Mouse (Mus musculus) CH12.LX (cell line): ENCODE measurements around the gene Oaz1. TPM values are rescaled to one million over a fixed set of nuclear protein-coding genes. Genes with fewer than 3 reads are reported as not detected.

Experiments
- DNase-seq: peaks from one replicate; pipeline ENCODE4 v3.0.0-alpha.2; 2013; ENCODE audit errors: extremely low read depth
- H3K27ac ChIP-seq: 2 replicates; pipeline ENCODE4 v1.5.1; 2012; ENCODE audit warnings: low read depth, mild to moderate bottlenecking, control low read depth, moderate library complexity; ENCODE audit not compliant: insufficient read depth
- H3K27me3 ChIP-seq: replicated peaks from 2 replicates; pipeline ENCODE3; 2012; ENCODE audit warnings: inconsistent platforms
- H3K36me3 ChIP-seq, 2 experiments: replicated peaks in 1 of 2; 2 replicates each; pipeline versions ENCODE3 to v1.6.1; 2012; ENCODE audit warnings: inconsistent platforms in 1 of 2, low read length in 1 of 2, mild to moderate bottlenecking in 1 of 2, mixed read lengths in 1 of 2, moderate library complexity in 1 of 2; ENCODE audit not compliant: control insufficient read depth in 1 of 2, insufficient read depth in 1 of 2
- H3K4me1 ChIP-seq, 2 experiments: 2 replicates each; pipeline ENCODE4 v1.6.1; 2012; ENCODE audit warnings: inconsistent platforms in 1 of 2, moderate library complexity in 1 of 2; ENCODE audit not compliant: insufficient read depth in 2 of 2, control insufficient read depth in 1 of 2
- H3K4me2 ChIP-seq: 2 replicates; pipeline ENCODE4 v1.6.1; 2012; ENCODE audit warnings: low read depth, mild to moderate bottlenecking, control low read depth; ENCODE audit not compliant: poor library complexity, insufficient read depth, severe bottlenecking
- H3K4me3 ChIP-seq, 3 experiments: fragments of 150-350 bp in 1 of 3; sonication (generic) in 1 of 3; replicated peaks in 1 of 3; 2 replicates each; pipeline versions ENCODE3 to v1.5.1; 2011 to 2012; ENCODE audit warnings: low read depth in 2 of 3, low read length in 2 of 3, mild to moderate bottlenecking in 2 of 3, moderate library complexity in 2 of 3, control low read depth in 1 of 3, improper control_type of control experiment in 1 of 3, inconsistent platforms in 1 of 3, mixed read lengths in 1 of 3; ENCODE audit not compliant: poor library complexity in 1 of 3
- H3K79me2 ChIP-seq: replicated peaks from 2 replicates; pipeline ENCODE4 v1.6.1; 2012; ENCODE audit warnings: mild to moderate bottlenecking, moderate library complexity; ENCODE audit not compliant: control insufficient read depth, poor library complexity, insufficient read depth, severe bottlenecking; ENCODE audit errors: extremely low read depth
- H3K9ac ChIP-seq: 2 replicates; pipeline ENCODE4 v1.6.1; 2012; ENCODE audit warnings: low read depth, mild to moderate bottlenecking, control low read depth, moderate library complexity; ENCODE audit not compliant: insufficient read depth
- H3K9me3 ChIP-seq: replicated peaks from 2 replicates; pipeline ENCODE3; 2012; ENCODE audit warnings: low read length, inconsistent platforms, mixed read lengths
- CHD1 ChIP-seq: IDR thresholded peaks from 2 replicates; pipeline ENCODE4 v1.6.1; 2012; ENCODE audit warnings: low read depth, low read length, improper control_type of control experiment, inconsistent platforms
- CHD2 ChIP-seq: IDR thresholded peaks from 2 replicates; pipeline ENCODE4 v1.6.1; 2011; ENCODE audit warnings: low read length, improper control_type of control experiment
- E2F4 ChIP-seq: IDR thresholded peaks from 2 replicates; pipeline ENCODE4 v1.6.1; 2011; ENCODE audit warnings: low read depth, low read length, improper control_type of control experiment; ENCODE audit not compliant: insufficient replicate concordance
- EP300 ChIP-seq: IDR thresholded peaks from 2 replicates; pipeline ENCODE4 v1.6.1; 2011; ENCODE audit warnings: low read length, improper control_type of control experiment
- ETS1 ChIP-seq: conservative IDR thresholded peaks from 2 replicates; pipeline ENCODE4 v1.6.1; 2012; ENCODE audit warnings: low read depth, mild to moderate bottlenecking, inconsistent platforms, low read length, improper control_type of control experiment, moderate library complexity
- GABPA ChIP-seq: IDR thresholded peaks from 2 replicates; pipeline ENCODE4 v1.6.1; 2012; ENCODE audit warnings: low read depth, low read length, improper control_type of control experiment, inconsistent platforms; ENCODE audit not compliant: insufficient replicate concordance
- JUN ChIP-seq: IDR thresholded peaks from 2 replicates; pipeline ENCODE4 v1.6.1; 2011; ENCODE audit warnings: low read depth, mild to moderate bottlenecking, low read length, improper control_type of control experiment, moderate library complexity; ENCODE audit not compliant: insufficient read depth
- JUND ChIP-seq: conservative IDR thresholded peaks from 2 replicates; pipeline ENCODE4 v1.6.1; 2011; ENCODE audit warnings: low read depth, low read length, improper control_type of control experiment
- KAT2A ChIP-seq: IDR thresholded peaks from 2 replicates; pipeline ENCODE4 v1.6.1; 2012; ENCODE audit warnings: low read length, improper control_type of control experiment, inconsistent platforms; ENCODE audit not compliant: insufficient replicate concordance
- MAFK ChIP-seq: IDR thresholded peaks from 2 replicates; pipeline ENCODE4 v1.6.1; 2011; ENCODE audit warnings: low read length, improper control_type of control experiment; ENCODE audit not compliant: insufficient replicate concordance
- MAX ChIP-seq: IDR thresholded peaks from 2 replicates; pipeline ENCODE4 v1.6.1; 2011; ENCODE audit warnings: low read length, improper control_type of control experiment
- MAZ ChIP-seq: IDR thresholded peaks from 2 replicates; pipeline ENCODE4 v1.6.1; 2012; ENCODE audit warnings: low read depth, mild to moderate bottlenecking, inconsistent platforms, low read length, improper control_type of control experiment, moderate library complexity
- MEF2A ChIP-seq: IDR thresholded peaks from 2 replicates; pipeline ENCODE4 v1.6.1; 2014; ENCODE audit warnings: low read depth, mild to moderate bottlenecking, inconsistent platforms, low read length, improper control_type of control experiment, borderline replicate concordance
- POLR2A ChIP-seq: IDR thresholded peaks from 2 replicates; pipeline ENCODE4 v1.6.1; 2011; ENCODE audit warnings: low read depth, mild to moderate bottlenecking, improper control_type of control experiment, low read length
- RAD21 ChIP-seq: IDR thresholded peaks from 2 replicates; pipeline ENCODE4 v1.6.1; 2011; ENCODE audit warnings: low read depth, mild to moderate bottlenecking, low read length, improper control_type of control experiment, moderate library complexity
- RCOR1 ChIP-seq: conservative IDR thresholded peaks from 2 replicates; pipeline ENCODE4 v1.6.1; 2012; ENCODE audit warnings: low read depth, mild to moderate bottlenecking, inconsistent platforms, low read length, improper control_type of control experiment
- SIN3A ChIP-seq: IDR thresholded peaks from 2 replicates; pipeline ENCODE4 v1.6.1; 2012; ENCODE audit warnings: low read length, improper control_type of control experiment, inconsistent platforms
- SMC3 ChIP-seq: IDR thresholded peaks from 2 replicates; pipeline ENCODE4 v1.6.1; 2011; ENCODE audit warnings: low read depth, low read length, improper control_type of control experiment
- TCF12 ChIP-seq: IDR thresholded peaks from 2 replicates; pipeline ENCODE4 v1.6.1; 2014; ENCODE audit warnings: low read depth, mild to moderate bottlenecking, inconsistent platforms, low read length, improper control_type of control experiment
- UBTF ChIP-seq: IDR thresholded peaks from 2 replicates; pipeline ENCODE4 v1.6.1; 2012; ENCODE audit warnings: low read depth, mild to moderate bottlenecking, inconsistent platforms, low read length, improper control_type of control experiment, moderate library complexity
- USF2 ChIP-seq: conservative IDR thresholded peaks from 2 replicates; pipeline ENCODE4 v1.6.1; 2011; ENCODE audit warnings: low read depth, low read length, improper control_type of control experiment
- ZC3H11A ChIP-seq: IDR thresholded peaks from 2 replicates; pipeline ENCODE4 v1.6.1; 2012; ENCODE audit warnings: low read depth, mild to moderate bottlenecking, inconsistent platforms, low read length, improper control_type of control experiment
- ZMIZ1 ChIP-seq: IDR thresholded peaks from 2 replicates; pipeline ENCODE4 v1.6.1; 2012; ENCODE audit warnings: low read depth, mild to moderate bottlenecking, inconsistent platforms, low read length, improper control_type of control experiment
- dilution Hi-C: fragments of 300-500 bp; cut with MboI; formaldehyde crosslinking; loops from 2 replicates; pipeline ENCODE4 v1.14.3; 2020; ENCODE audit warnings: low sequenced_read_pairs; ENCODE audit not compliant: extremely low pct_unique_long_range_greater_than_20kb, extremely low pct_ligation_motif_present
- in situ Hi-C: fragments of 300-500 bp; cut with MboI; formaldehyde crosslinking; loops from 3 replicates; pipeline ENCODE4 v1.14.3; 2019; ENCODE audit warnings: low sequenced_read_pairs, low pct_ligation_motif_present, low pct_unique_long_range_greater_than_20kb, mixed read lengths
- polyA plus RNA-seq: library from polyadenylated mRNA; unstranded; fragments of >175 nt; gene quantifications from 2 replicates; pipeline ENCODE4 v1.2.1, GENCODE M21; 2012; ENCODE audit warnings: low read depth; ENCODE audit not compliant: insufficient read length
- total RNA-seq, 2 experiments: library from RNA; depleted of rRNA; stranded (reverse); fragments of 300-350 nt in 1 of 2; fragments of >200 nt in 1 of 2; gene quantifications; 2 replicates each; pipeline ENCODE4 v1.2.3; 2012 to 2014

Gene Oaz1
- total and polyA plus RNA-seq, 3 experiments = 646 to 1,081 (median 899) TPM

DNA sequence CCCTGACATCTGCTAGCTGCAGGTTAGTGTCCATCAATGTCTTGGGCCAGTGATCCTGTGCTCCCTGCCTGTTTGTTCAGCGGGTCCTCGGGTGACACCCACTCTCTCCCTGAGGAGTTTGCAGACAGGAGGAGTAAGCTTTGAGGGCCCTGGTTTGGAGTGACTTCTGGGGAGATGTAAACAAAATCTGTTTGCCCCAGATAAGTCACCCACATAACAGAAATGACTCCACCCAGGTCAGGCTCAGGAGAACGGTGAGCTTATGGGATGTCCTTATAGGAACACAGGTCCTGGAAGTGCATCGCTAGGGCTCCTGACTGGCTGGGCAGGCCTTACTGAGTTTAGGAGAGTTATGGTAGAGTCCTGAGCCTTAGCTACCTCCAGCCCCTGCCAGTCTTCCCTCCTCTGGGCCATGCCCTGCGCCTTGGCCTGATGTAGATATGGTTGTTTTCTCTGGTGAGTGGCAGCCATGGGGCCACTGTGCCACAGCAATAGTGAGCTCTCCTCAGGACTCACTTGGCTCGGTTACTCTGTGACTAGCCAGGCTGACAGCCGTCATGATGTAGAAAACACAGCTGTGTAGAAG, 32.0 kb downstream of the Oaz1 start:
- Histone ChIP-seq H3K4me3 (no peak overlapping the region), H3K9ac (no peak overlapping the region), H3K79me2 (peaks cover 16% of the 10 kb centered on the region), H3K4me1 (peaks cover 14 to 29% of the 10 kb centered on the region in 2 experiments), H3K27me3 (no peaks in the 10 kb centered on the region), H3K4me2 (no peak overlapping the region), H3K27ac (no peak overlapping the region), H3K36me3 (peaks cover 24 to 53% of the 10 kb centered on the region in 2 experiments), H3K9me3 (no peaks in the 10 kb centered on the region)
- in situ Hi-C loops (loop anchor here (5.0 kb wide), 1 partner anchor 36 kb away; no protein-coding TSS in a partner anchor), dilution Hi-C loops (no loop called here)
- DNase-seq = no peak
- TF ChIP-seq RCOR1 (no peak), E2F4 (no peak), MAX (no peak), MAFK (no peak), JUN (no peak), USF2 (no peak), ZMIZ1 (no peak), UBTF (no peak), SIN3A (no peak), KAT2A (no peak), TCF12 (no peak), ZC3H11A (no peak), SMC3 (no peak), MEF2A (no peak), MAZ (no peak), GABPA (no peak), CHD1 (no peak), JUND (no peak), RAD21 (no peak)
- TF ChIP-seq, all 38 proteins: peak for 0

DNA sequence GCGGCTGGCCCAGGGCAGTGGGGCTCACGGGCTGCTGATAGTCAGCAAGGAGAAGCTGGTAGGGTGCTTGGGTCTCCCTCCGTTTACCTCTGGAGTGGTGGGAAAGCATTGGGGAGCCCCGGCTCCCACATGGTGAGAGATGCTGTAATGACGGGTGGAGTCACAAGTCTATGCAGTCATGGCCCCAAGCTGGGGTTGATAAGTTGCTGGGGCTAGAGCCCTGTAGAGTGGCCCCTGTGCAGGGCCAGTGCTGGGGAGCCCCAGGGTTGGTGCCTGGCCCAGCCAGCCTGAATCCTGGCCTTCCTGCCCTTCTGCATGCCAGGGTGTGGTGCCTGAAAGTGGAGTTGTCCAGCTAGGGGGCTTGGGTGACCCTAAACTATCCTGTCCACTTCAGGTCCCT, 35.8 kb downstream of the Oaz1 start:
- DNase-seq = no peak

More for the DNA sequence above, 35.8 kb downstream of the Oaz1 start:
- Histone ChIP-seq H3K27ac (no peak overlapping the region), H3K4me2 (no peak overlapping the region), H3K4me1 (peaks cover 3% of the 10 kb centered on the region in 2 experiments; a peak in 2 of 4 replicates), H3K4me3 (no peak overlapping the region), H3K9me3 (no peaks in the 10 kb centered on the region), H3K36me3 (peaks cover 56 to 86% of the 10 kb centered on the region in 2 experiments), H3K9ac (no peak overlapping the region), H3K27me3 (no peaks in the 10 kb centered on the region)
- no peak for TF ChIP-seq MAFK
- no peak for TF ChIP-seq EP300
- TF ChIP-seq ZMIZ1 = no peak
- TF ChIP-seq POLR2A = no peak
- no peak for TF ChIP-seq JUN
- TF ChIP-seq KAT2A = no peak
- TF ChIP-seq ZC3H11A = no peak
- TF ChIP-seq CHD2 = no peak
- no peak for TF ChIP-seq ETS1
- no peak for TF ChIP-seq E2F4
- no peak for TF ChIP-seq JUND
- TF ChIP-seq, all 38 proteins: peak for 0
- in situ Hi-C loops (no loop called here), dilution Hi-C loops (no loop called here)
- no peaks in the 10 kb centered on the region for H3K79me2 ChIP-seq
